Mouse (Mus musculus) CH12.LX (cell line): ENCODE data around the gene Cacna2d2. TPM values are rescaled to one million over a fixed set of nuclear protein-coding genes. Genes with fewer than 3 reads are reported as not detected.

Source experiments
- DNase-seq: peaks from one replicate; pipeline ENCODE4 v3.0.0-alpha.2; 2013; ENCODE audit errors: extremely low read depth
- H3K27ac ChIP-seq: 2 replicates; pipeline ENCODE4 v1.5.1; 2012; ENCODE audit warnings: low read depth, mild to moderate bottlenecking, control low read depth, moderate library complexity; ENCODE audit not compliant: insufficient read depth
- H3K27me3 ChIP-seq: replicated peaks from 2 replicates; pipeline ENCODE3; 2012; ENCODE audit warnings: inconsistent platforms
- H3K36me3 ChIP-seq, 2 experiments: replicated peaks in 1 of 2; 2 replicates each; pipeline versions ENCODE3 to v1.6.1; 2012; ENCODE audit warnings: inconsistent platforms in 1 of 2, low read length in 1 of 2, mild to moderate bottlenecking in 1 of 2, mixed read lengths in 1 of 2, moderate library complexity in 1 of 2; ENCODE audit not compliant: control insufficient read depth in 1 of 2, insufficient read depth in 1 of 2
- H3K4me1 ChIP-seq, 2 experiments: 2 replicates each; pipeline ENCODE4 v1.6.1; 2012; ENCODE audit warnings: inconsistent platforms in 1 of 2, moderate library complexity in 1 of 2; ENCODE audit not compliant: insufficient read depth in 2 of 2, control insufficient read depth in 1 of 2
- H3K4me2 ChIP-seq: 2 replicates; pipeline ENCODE4 v1.6.1; 2012; ENCODE audit warnings: low read depth, mild to moderate bottlenecking, control low read depth; ENCODE audit not compliant: poor library complexity, insufficient read depth, severe bottlenecking
- H3K4me3 ChIP-seq, 3 experiments: fragments of 150-350 bp in 1 of 3; sonication (generic) in 1 of 3; replicated peaks in 1 of 3; 2 replicates each; pipeline versions ENCODE3 to v1.5.1; 2011 to 2012; ENCODE audit warnings: low read depth in 2 of 3, low read length in 2 of 3, mild to moderate bottlenecking in 2 of 3, moderate library complexity in 2 of 3, control low read depth in 1 of 3, improper control_type of control experiment in 1 of 3, inconsistent platforms in 1 of 3, mixed read lengths in 1 of 3; ENCODE audit not compliant: poor library complexity in 1 of 3
- H3K79me2 ChIP-seq: replicated peaks from 2 replicates; pipeline ENCODE4 v1.6.1; 2012; ENCODE audit warnings: mild to moderate bottlenecking, moderate library complexity; ENCODE audit not compliant: control insufficient read depth, poor library complexity, insufficient read depth, severe bottlenecking; ENCODE audit errors: extremely low read depth
- H3K9ac ChIP-seq: 2 replicates; pipeline ENCODE4 v1.6.1; 2012; ENCODE audit warnings: low read depth, mild to moderate bottlenecking, control low read depth, moderate library complexity; ENCODE audit not compliant: insufficient read depth
- H3K9me3 ChIP-seq: replicated peaks from 2 replicates; pipeline ENCODE3; 2012; ENCODE audit warnings: low read length, inconsistent platforms, mixed read lengths
- CHD1 ChIP-seq: IDR thresholded peaks from 2 replicates; pipeline ENCODE4 v1.6.1; 2012; ENCODE audit warnings: low read depth, low read length, improper control_type of control experiment, inconsistent platforms
- ELF1 ChIP-seq: IDR thresholded peaks from 2 replicates; pipeline ENCODE4 v1.6.1; 2014; ENCODE audit warnings: low read depth, mild to moderate bottlenecking, inconsistent platforms, low read length, improper control_type of control experiment
- EP300 ChIP-seq: IDR thresholded peaks from 2 replicates; pipeline ENCODE4 v1.6.1; 2011; ENCODE audit warnings: low read length, improper control_type of control experiment
- HCFC1 ChIP-seq: IDR thresholded peaks from 2 replicates; pipeline ENCODE4 v1.6.1; 2012; ENCODE audit warnings: low read depth, mild to moderate bottlenecking, inconsistent platforms, low read length, improper control_type of control experiment
- IRF4 ChIP-seq: IDR thresholded peaks from 2 replicates; pipeline ENCODE4 v1.6.1; 2014; ENCODE audit warnings: low read depth, mild to moderate bottlenecking, inconsistent platforms, low read length, improper control_type of control experiment
- JUN ChIP-seq: IDR thresholded peaks from 2 replicates; pipeline ENCODE4 v1.6.1; 2011; ENCODE audit warnings: low read depth, mild to moderate bottlenecking, low read length, improper control_type of control experiment, moderate library complexity; ENCODE audit not compliant: insufficient read depth
- JUND ChIP-seq: conservative IDR thresholded peaks from 2 replicates; pipeline ENCODE4 v1.6.1; 2011; ENCODE audit warnings: low read depth, low read length, improper control_type of control experiment
- KAT2A ChIP-seq: IDR thresholded peaks from 2 replicates; pipeline ENCODE4 v1.6.1; 2012; ENCODE audit warnings: low read length, improper control_type of control experiment, inconsistent platforms; ENCODE audit not compliant: insufficient replicate concordance
- MAFK ChIP-seq: IDR thresholded peaks from 2 replicates; pipeline ENCODE4 v1.6.1; 2011; ENCODE audit warnings: low read length, improper control_type of control experiment; ENCODE audit not compliant: insufficient replicate concordance
- MYC ChIP-seq: IDR thresholded peaks from 2 replicates; pipeline ENCODE4 v1.6.1; 2011; ENCODE audit warnings: low read depth, mild to moderate bottlenecking, improper control_type of control experiment, low read length
- NELFE ChIP-seq: IDR thresholded peaks from 2 replicates; pipeline ENCODE4 v1.6.1; 2011; ENCODE audit warnings: low read depth, low read length, improper control_type of control experiment
- NRF1 ChIP-seq: IDR thresholded peaks from 2 replicates; pipeline ENCODE4 v1.6.1; 2014; ENCODE audit warnings: low read depth, mild to moderate bottlenecking, inconsistent platforms, low read length, improper control_type of control experiment, moderate library complexity
- PAX5 ChIP-seq: IDR thresholded peaks from 2 replicates; pipeline ENCODE4 v1.6.1; 2012; ENCODE audit warnings: low read length, inconsistent platforms, mixed read lengths
- POLR2AphosphoS2 ChIP-seq: IDR thresholded peaks from 2 replicates; pipeline ENCODE4 v1.6.1; 2011; ENCODE audit warnings: low read depth, low read length, improper control_type of control experiment
- SIN3A ChIP-seq: IDR thresholded peaks from 2 replicates; pipeline ENCODE4 v1.6.1; 2012; ENCODE audit warnings: low read length, improper control_type of control experiment, inconsistent platforms
- TCF12 ChIP-seq: IDR thresholded peaks from 2 replicates; pipeline ENCODE4 v1.6.1; 2014; ENCODE audit warnings: low read depth, mild to moderate bottlenecking, inconsistent platforms, low read length, improper control_type of control experiment
- UBTF ChIP-seq: IDR thresholded peaks from 2 replicates; pipeline ENCODE4 v1.6.1; 2012; ENCODE audit warnings: low read depth, mild to moderate bottlenecking, inconsistent platforms, low read length, improper control_type of control experiment, moderate library complexity
- dilution Hi-C: fragments of 300-500 bp; cut with MboI; formaldehyde crosslinking; loops from 2 replicates; pipeline ENCODE4 v1.14.3; 2020; ENCODE audit warnings: low sequenced_read_pairs; ENCODE audit not compliant: extremely low pct_unique_long_range_greater_than_20kb, extremely low pct_ligation_motif_present
- in situ Hi-C: fragments of 300-500 bp; cut with MboI; formaldehyde crosslinking; loops from 3 replicates; pipeline ENCODE4 v1.14.3; 2019; ENCODE audit warnings: low sequenced_read_pairs, low pct_ligation_motif_present, low pct_unique_long_range_greater_than_20kb, mixed read lengths
- polyA plus RNA-seq: library from polyadenylated mRNA; unstranded; fragments of >175 nt; gene quantifications from 2 replicates; pipeline ENCODE4 v1.2.1, GENCODE M21; 2012; ENCODE audit warnings: low read depth; ENCODE audit not compliant: insufficient read length
- total RNA-seq, 2 experiments: library from RNA; depleted of rRNA; stranded (reverse); fragments of 300-350 nt in 1 of 2; fragments of >200 nt in 1 of 2; gene quantifications; 2 replicates each; pipeline ENCODE4 v1.2.3; 2012 to 2014

The Cacna2d2 gene
- total and polyA plus RNA-seq, 3 experiments = 0.04 TPM; not detected in 2

- H3K4me2 ChIP-seq = no peak within 1 kb of the TSS
- H3K36me3 ChIP-seq = peaks cover 5 to 15% of the 10 kb centered on the region in 2 experiments
- in situ Hi-C loops = no loop called here
- no peak within 1 kb of the TSS for H3K9ac ChIP-seq
- no peaks in the 10 kb centered on the region for H3K27me3 ChIP-seq
- no peak within 1 kb of the TSS for H3K4me3 ChIP-seq
- no peak for DNase-seq
- TF ChIP-seq HCFC1 (no peak), TCF12 (no peak), MYC (no peak), NRF1 (no peak), EP300 (no peak), PAX5 (no peak), UBTF (no peak), JUND (no peak), POLR2AphosphoS2 (no peak), IRF4 (no peak), NELFE (no peak), SIN3A (no peak), CHD1 (no peak), MAFK (no peak)
- peaks cover 14% of the 10 kb centered on the region for H3K79me2 ChIP-seq
- no peaks in the 10 kb centered on the region for H3K9me3 ChIP-seq
- H3K27ac ChIP-seq = no peak within 1 kb of the TSS
- peaks cover 5 to 43% of the 10 kb centered on the region in 2 experiments for H3K4me1 ChIP-seq
- dilution Hi-C loops = no loop called here
These were observed 151.9 kb downstream of the Cacna2d2 start, which contains the start of gene Rassf1 for GRCm38 (mm10) chr9:107551117-107551889. TSS of gene Rassf1 (plus strand) at chr9:107551555.

DNA sequence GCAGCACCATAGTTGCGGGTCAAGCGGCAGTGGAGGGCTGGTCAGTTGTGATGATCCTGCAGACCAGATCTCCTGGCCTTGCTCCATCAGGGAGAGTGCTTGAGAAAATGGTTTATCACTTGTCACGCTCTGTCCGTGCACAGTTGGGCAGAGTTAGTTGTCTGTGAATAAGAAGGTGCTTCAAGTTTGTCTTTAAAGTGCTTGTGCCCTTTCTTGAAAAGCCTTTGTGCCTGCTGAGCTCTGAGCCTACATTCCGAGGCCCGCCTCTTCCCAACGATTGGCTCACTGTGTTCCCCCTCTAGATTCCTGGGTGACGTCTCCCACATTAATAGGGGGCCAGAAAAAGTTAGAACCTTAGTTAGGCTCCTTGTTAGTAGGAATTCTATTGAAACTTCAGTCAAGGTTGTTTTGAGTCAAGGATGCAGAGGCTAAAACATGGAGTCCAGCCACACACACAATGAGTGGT lies 152.5 kb downstream of the Cacna2d2 start:
- no peaks in the 10 kb centered on the region for H3K9me3 ChIP-seq
- no peak overlapping the region for H3K4me3 ChIP-seq
- TF ChIP-seq ELF1 (no peak), KAT2A (no peak), JUN (no peak), EP300 (no peak), POLR2AphosphoS2 (no peak), PAX5 (no peak), CHD1 (no peak)
- no peak overlapping the region for H3K27ac ChIP-seq
- H3K27me3 ChIP-seq = no peaks in the 10 kb centered on the region
- peaks cover 10 to 43% of the 10 kb centered on the region in 2 experiments for H3K4me1 ChIP-seq
- H3K4me2 ChIP-seq = no peak overlapping the region
- dilution Hi-C loops = no loop called here
- H3K36me3 ChIP-seq = peaks cover 5 to 22% of the 10 kb centered on the region in 2 experiments
- peaks cover 21% of the 10 kb centered on the region for H3K79me2 ChIP-seq
- in situ Hi-C loops = no loop called here
- H3K9ac ChIP-seq = no peak overlapping the region
- no peak for DNase-seq
